Mouse (Mus musculus): ENCODE measurements around the gene Olfr1337. TPM values are rescaled to one million over a fixed set of nuclear protein-coding genes. Genes with fewer than 3 reads are reported as not detected.

Gene Olfr1337
- not detected for polyA plus RNA-seq (2012; fragmentation: generic; extraction: Trizol)

GRCm38 (mm10) chr4:118782486-118782885 lies at the start of gene Olfr1337:
TSS of gene Olfr1337 (minus strand) at chr4:118782586.

GRCm38 (mm10) chr4:118809844-118810243 lies 27.5 kb upstream of the Olfr1337 start, which contains the start of gene Olfr1335:
TSS of gene Olfr1335 (minus strand) at chr4:118809944.

GRCm38 (mm10) chr4:118758637-118759036 lies 23.7 kb downstream of the Olfr1337 start, which contains the start of gene Olfr1338:
TSS of gene Olfr1338 (minus strand) at chr4:118758737.

GRCm38 (mm10) chr4:118731875-118732274 lies 50.5 kb downstream of the Olfr1337 start, which contains the start of gene Olfr1339:
TSS of gene Olfr1339 (plus strand) at chr4:118732175.

Other genes starting within 250 kb of the Olfr1337 start
- gene Tmem125, start 238.5 kb downstream of the Olfr1337 start, polyA plus RNA-seq (2012; fragmentation: generic; extraction: Trizol) = not detected
- gene Cfap57, start 161.8 kb downstream of the Olfr1337 start, polyA plus RNA-seq (2012; fragmentation: generic; extraction: Trizol) = not detected
- gene Ebna1bp2, start 161.8 kb downstream of the Olfr1337 start, polyA plus RNA-seq (2012; fragmentation: generic; extraction: Trizol) = 10 to 100 TPM; 12.5 to 40.3 TPM
- gene Olfr62, start 123.6 kb downstream of the Olfr1337 start, polyA plus RNA-seq (2012; fragmentation: generic; extraction: Trizol) = not detected
- gene Olfr1342, start 89.8 kb downstream of the Olfr1337 start, polyA plus RNA-seq (2012; fragmentation: generic; extraction: Trizol) = not detected
- gene Olfr1341, start 79.1 kb downstream of the Olfr1337 start, polyA plus RNA-seq (2012; fragmentation: generic; extraction: Trizol) = not detected
- gene Olfr1340, start 62.4 kb downstream of the Olfr1337 start, polyA plus RNA-seq (2012; fragmentation: generic; extraction: Trizol) = not detected
- not detected for gene Olfr1339, start 50.4 kb downstream of the Olfr1337 start, polyA plus RNA-seq (2012; fragmentation: generic; extraction: Trizol)
- gene Olfr1338, start 23.8 kb downstream of the Olfr1337 start, polyA plus RNA-seq (2012; fragmentation: generic; extraction: Trizol) = not detected
- gene Olfr1335, start 27.4 kb upstream of the Olfr1337 start, polyA plus RNA-seq (2012; fragmentation: generic; extraction: Trizol) = not detected
- not detected for gene Olfr1333, start 53.7 kb upstream of the Olfr1337 start, polyA plus RNA-seq (2012; fragmentation: generic; extraction: Trizol)
- not detected for gene Olfr1331, start 82.1 kb upstream of the Olfr1337 start, polyA plus RNA-seq (2012; fragmentation: generic; extraction: Trizol)
- under 1 TPM in 1 of 2 experiments, not detected in 1; 0.01 TPM for gene Olfr1330, start 106.0 kb upstream of the Olfr1337 start, polyA plus RNA-seq (2012; fragmentation: generic; extraction: Trizol)
- gene Olfr1329, start 134.9 kb upstream of the Olfr1337 start, polyA plus RNA-seq (2012; fragmentation: generic; extraction: Trizol) = not detected
- gene Olfr1328, start 156.0 kb upstream of the Olfr1337 start, polyA plus RNA-seq (2012; fragmentation: generic; extraction: Trizol) = not detected
- not detected for gene Lao1, start 179.0 kb upstream of the Olfr1337 start, polyA plus RNA-seq (2012; fragmentation: generic; extraction: Trizol)